Mouse (Mus musculus) kidney, adult 8-10 months (tissue): ENCODE measurements at regions not wholly inside any gene's neighbourhood (a gene's known extent, or its start where the extent isn't known, plus 50 kb on each side); places are given as distances from the start of the nearest gene placed in this dataset.

Experiments
- DNase-seq, 2 experiments: peaks; one replicate each; pipeline ENCODE4 v3.0.0; 2022

DNA sequence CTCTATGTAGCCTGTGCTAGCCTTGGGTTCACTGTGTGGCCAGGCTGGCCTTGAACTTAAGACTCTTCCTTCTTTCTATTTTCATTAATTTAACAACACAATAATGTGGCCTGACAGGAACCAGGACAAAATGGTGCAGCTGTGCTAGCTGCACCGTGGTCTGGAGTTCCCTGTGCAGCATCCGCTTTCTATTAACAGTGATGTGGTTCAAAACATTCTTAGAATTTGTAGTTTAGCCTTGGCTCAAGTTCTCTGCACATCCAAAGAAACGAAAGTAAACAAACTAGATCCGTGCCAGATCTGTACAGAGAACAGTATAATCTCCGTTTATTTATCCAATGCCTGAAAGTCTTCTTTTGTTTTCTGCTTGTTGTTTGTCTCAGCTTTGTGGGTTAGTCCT is 88.5 kb downstream of the Irx1 start:
- no peak for DNase-seq

DNA sequence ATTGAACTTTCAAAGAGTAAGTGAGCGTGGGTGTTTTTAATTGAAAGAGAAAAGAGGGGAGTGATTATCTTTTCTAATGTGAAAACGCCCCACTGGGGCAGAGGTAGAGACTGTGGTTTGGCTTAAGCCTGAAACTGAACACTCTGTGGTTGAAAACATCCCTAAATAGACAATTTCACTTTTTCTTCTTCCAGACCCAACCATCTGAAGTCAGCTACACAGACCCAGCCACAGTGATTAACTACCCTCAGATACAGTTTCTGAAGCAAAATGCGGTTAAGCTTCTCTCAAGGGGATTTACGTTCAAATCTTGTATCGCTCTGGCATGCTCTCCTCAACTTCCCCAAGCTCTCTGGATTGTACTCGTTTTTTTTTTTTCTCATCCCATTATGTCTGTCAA is 94.8 kb downstream of the Irx1 start:
- no peak for DNase-seq

DNA sequence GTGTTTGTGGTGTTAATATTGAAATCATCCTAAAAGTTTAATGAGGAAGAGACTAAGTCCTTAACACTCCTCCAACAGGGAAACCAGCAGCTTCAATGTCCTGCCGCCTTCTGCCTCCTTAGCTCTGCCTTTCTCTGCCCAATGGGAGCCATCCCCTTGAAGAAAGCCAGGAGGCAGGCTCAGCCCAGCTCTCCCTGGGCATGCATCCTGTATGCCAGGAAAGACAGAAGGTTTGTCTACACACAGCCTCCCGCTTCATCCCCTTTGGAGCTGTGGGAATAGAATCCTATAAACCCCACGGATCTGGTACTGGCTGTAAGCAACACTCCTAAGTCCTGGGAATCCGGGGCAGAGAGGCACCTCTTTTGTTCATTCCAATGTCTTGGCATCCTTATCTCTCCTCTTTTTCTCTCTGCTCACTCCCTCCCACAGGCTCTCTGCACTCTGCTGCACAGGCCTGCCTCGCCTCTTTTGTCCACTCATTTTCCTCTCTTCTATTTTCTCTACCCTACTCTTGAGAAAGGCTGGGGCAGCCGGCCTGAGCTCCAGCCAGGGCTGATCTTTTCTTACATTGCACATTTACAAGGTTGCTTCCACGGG is 110.0 kb downstream of the Irx1 start:
- no peak for DNase-seq

DNA sequence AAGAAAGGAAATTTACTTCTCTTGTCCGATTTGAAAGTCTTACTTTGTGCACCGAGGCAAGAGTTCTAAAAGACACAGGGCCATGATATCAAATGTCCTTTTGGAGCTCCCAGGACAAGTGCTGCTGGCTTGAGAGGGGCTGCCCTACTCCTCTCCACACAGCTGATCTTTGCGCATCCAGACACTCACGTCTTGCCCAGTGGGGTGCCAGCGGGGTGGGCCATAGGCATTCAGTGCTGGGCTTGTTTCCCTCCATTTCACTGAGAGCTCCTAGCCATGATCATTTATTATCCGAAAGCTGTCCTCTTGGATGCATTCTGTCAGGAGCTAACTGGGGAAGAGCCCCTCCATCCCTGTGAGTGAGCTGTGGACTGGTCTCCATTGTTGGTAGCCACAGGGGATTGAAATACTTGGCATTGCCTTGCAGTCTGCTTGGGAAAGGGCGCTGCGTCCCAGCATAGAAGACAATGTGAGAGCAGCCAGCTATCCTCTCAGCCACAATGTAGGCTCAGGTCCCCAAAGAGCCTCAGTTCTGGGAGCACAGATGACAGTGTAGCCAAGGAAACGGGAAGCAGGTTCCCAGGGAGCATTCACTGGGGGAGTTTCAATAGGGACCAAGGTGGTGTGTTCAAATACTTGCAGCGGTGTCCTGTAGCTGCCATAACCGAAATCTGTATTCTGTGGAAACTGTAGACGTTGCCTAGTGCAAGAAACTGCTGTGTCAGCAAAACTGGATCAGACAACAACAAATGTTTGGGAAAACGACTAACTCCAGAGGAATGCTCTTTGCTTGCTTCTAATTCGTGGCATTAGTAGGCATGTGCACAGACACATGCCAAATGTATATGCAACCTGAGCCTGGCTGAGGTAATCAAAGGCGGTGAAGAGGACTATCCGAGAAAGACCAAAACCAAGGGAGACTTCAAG is 159.2 kb downstream of the Irx1 start:
- DNase-seq, result no peak

DNA sequence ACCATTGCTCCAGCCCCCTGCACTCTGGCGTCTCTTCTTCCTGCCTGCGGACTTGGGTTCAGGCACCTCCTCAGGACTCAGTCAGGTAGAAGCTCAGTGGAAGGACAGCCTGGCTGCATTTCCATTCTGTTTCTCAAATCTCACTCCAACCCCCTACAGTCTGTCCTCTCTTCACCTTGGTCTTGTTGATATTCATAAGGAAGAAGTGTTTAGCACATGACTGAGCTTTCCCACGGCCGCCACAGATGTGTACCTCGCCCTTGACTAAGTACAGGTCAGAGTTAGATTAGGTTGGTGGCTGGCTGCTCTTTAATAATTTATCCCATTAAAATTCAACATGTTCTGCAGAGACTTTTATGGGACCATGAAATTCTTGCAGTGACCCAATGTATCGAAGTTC is 165.2 kb downstream of the Irx1 start:
- peak; percentile 33 to 74 for DNase-seq

DNA sequence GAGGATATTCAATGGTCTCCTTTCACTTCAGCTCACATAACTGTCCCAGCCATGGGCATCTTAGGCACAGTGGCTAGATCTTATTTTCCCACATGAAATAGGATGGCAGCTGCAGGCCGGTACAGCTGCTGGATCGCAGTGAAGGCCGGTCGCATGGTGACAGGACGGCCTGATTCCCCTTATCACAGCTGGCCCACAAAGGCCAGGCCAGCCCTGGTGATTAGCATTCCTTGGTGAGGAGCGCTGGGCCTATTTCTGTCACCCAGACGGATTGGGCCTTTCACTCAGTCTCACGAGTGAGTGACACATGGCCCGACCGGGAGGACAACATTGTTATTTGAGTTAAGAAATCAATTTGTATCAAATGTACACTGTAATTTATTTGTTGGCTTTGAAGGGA is 178.8 kb downstream of the Irx1 start:
- no peak for DNase-seq

DNA sequence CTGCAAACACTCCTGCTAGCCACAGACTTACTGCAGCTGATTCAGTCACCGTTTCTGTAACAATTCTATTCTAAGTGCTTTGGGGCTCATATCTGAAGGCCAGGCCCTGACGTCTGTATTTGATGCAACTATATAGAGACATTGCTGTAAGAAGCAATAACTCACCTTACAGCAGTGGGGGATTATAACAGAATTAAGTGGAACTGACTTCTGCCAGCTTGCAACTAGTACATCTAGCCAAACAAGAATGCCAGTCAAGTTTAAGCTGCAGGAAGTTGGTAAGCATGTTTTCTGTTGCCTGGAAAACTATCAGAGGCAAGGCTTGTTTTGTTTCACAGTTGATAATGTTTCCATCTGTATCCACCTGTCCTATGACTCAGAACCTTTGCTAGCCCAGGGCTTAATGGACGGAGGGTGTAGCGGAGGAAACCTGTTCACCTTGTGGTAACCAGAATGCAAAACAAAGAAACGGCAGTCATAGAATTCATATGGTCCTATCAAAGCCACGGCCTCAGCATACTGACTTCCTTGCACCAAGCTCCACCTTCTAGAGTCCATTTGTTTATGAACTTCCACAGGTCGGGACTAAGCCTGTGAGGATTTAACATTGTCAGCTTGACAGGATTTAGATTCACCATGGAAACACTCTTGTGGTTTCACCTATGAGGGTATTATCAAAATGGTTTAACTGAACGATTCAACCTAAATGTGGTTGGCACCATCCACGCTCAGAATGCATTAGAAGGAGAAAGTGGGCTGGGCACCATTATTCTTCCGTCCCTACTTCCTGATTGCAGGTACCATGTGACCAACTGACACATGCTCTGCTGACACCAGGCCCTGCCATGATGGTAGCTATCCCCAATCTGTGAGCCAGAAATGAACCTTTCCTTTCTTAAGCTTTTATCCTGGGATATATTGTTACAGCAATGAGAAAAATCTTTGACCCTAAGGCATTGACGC is 216.2 kb downstream of the Irx1 start:
- no peak for DNase-seq

DNA sequence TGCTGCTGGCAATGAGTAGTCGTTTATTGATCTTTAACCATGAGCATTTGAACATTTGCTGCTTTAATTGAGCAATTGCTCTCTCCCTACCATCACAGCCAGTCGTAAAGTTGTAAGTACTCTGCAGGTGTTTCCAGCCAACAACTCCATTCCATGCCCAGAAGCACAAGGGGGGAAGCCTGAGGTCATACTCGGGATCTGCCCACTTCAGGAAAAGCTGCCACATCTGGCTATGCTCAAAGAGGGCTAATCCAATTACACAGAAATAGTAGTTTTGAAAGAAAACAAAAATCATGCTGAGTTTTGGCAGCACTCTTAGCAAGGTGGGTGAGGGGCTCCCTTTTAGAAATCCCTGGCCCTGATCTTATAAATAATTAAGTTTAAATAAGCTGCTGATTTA is 217.0 kb downstream of the Irx1 start:
- DNase-seq, result no peak

DNA sequence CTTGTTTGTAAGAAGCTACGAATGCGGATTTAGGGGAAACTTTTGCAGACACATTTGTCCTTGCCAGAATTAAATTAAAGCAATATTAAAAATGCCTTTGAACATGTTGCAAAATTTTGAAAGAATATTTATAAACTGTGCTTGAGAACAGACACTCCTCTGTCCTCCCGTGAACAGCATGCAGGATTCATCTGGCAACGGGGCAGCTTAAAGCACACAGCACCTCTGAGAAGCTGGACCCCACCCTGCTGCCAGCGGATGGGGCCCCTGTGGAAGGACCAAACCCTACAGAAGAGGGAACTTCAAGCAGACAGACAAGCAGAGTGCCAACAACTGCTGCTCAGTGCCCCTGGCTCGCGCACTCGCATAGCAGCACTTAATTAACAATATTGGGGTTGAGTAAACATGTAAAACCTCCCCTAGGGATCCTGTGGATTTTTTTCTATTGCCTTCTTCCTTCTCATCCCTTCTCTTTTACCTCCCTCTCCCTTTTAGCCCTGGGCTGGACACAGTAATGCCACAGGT is 226.6 kb downstream of the Irx1 start:
- no peak for DNase-seq

DNA sequence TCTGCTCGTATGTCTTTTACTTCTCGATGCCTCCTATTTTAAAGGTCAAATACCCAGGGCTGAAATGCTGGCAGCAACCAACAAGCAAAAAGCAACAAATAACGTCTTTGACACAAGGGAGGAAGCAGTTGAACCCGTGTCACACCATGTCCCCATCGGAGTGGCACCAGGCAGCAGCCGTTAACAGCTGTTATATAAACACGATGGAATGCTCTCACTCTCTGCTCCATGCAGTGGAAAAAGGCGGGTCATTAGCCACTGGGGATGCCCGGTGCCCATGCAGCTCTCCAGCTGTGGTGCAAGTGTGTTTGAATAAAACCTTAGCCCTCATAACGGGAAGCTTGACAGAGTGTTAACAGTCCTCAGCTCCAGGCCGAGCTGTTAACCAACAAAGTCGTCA is 229.3 kb downstream of the Irx1 start:
- peak; percentile 14 to 54 for DNase-seq

DNA sequence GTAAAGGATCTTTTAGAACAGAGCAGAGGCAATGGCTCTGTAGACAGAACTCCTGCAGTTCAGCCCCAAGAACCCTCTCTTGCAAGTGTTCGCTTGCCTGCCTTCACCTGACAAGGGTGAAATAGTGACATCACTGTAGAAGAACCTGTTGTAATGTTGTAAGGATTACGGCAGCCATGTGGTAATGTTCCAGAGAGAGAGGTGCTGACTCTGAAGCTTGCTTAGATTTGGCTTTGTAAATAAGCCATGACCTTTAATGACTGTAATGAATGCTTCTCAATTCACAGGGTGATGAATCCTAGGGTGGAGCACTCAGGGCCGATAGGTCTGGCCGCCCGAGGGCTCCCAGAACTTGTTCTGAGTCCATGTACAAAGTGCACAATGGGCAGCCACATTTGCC is 230.2 kb downstream of the Irx1 start:
- no peak for DNase-seq

DNA sequence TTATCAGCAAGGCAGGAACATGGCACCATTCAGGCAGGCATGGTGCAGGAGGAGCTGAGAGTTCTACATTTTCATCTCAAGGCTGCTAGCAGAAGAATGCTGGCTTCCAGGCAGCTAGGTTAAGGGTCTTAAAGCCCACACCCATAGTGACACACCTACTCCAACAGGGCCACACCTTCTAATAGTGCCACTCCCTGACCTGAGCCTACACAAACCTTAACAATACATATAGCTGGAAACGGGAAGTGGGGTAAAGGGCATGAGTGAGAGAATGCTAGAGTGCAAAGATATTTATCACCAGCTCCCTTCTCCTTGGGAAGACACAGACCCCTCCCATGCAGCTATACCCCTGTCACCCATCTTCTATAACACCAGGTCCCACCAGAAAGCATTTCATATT is 230.6 kb downstream of the Irx1 start:
- DNase-seq, result no peak

DNA sequence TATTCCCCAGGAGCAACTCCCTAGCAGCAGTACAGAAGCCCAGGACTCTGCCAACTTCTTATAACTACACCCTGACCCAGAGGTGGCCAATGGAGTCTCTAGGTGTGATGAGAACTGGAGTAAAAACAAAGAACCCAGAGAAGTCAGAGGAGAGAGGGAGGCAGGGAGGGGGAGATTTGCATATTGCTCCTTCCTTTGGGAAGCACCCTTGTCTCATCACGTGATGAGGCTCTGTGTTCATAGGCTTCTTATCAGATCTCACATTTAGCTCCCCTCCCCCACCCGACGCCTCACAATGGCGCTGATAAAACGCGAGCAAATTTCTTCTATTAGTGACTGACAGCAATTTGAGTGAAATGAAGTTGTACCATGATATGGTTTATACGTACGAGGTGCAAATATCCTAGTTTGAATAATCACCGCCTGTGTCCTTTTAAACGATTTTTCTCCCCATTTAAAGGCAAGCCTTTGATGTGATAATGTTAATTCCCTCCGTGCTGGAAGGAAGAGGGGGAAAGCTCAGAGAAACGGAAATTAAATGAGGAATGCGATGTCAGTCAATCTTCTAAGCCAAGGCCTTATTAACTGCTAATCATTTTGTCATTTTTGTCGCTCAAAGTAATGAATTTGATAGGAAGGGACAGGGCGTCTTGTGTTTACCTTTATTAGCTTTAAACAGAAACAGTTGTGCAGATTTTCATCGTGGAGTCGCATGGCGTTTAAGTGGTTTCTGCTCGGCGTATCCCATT is 273.3 kb downstream of the Irx1 start:
- DNase-seq, result no peak

DNA sequence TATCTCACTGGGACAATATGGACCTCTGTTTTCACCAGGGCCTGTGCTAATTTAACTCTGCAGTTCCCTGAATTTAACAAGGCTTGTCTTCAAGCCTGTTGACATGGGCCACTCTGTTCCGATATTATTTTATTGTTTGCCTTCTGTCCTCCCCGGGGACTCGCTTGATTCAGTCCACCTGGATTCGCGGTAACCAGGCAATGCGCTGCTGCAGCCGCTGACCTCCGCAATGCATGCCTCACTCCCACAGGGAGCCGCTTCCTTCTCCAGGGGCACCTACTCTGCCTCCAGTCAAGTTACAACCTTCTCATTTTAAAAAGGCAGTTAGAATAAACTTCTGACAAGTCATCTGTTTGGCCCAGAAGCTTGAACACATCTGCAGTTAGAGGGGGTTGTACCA is 274.3 kb downstream of the Irx1 start:
- no peak for DNase-seq

DNA sequence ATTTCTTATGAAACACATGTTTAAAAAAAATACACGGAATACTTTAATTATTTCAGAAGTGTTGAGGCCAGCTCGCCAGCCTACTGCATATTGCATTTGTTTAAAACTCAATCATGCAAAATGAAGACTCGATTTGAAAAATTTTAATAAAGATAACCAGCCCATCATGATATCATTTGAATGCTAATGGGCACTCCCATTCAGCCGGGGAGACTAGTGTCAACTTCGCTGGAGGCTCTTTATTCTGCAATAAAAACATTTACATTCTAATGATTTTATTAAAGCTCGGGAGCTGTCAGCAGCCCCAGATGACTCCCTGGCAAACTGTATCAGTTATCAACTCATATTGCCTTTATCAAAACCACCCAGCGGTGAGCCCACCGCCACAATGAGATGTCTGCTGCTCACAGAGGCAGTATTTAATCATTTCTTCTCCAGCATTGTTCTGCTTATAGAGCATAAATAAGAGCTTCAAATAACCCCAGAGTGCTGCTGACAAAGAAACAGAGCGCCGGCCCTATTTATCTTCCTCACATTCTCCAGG is 287.4 kb downstream of the Irx1 start:
- no peak for DNase-seq

DNA sequence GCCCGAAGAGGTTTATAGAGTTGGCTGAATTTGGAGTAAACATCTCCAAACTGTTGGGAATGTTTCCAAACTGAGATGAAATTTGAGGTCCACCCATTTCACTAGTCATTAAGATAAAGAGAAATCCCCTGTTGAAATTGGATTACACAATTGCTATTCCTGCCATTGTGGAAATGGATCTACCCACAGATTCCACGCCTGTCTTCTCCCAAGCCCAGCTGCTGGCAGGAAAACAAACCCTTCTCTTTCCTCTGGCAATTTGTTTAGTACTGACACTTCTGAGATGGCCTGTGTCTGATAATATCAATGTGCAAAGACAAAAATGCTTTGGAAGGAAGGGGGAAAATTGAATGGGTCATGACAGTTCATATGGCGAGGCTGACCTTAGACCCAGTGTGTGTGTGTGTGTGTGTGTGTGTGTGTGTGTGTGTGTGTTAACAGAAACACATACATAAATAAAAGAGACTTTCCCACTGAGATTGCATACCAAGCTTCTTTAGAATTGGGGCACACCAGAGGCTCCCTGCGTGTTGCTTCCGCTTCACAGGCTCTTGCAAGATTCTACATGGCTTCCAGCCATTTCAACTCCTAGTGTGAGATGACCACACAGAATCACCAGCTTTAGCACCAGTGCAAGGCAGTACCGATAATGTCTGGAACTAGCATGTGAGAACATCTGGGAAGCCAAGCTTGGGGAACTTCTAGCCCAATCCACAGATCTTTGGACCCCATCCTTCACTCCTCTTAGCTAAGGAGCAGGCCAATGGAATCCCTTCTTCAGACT is 293.4 kb downstream of the Irx1 start:
- DNase-seq, result no peak

DNA sequence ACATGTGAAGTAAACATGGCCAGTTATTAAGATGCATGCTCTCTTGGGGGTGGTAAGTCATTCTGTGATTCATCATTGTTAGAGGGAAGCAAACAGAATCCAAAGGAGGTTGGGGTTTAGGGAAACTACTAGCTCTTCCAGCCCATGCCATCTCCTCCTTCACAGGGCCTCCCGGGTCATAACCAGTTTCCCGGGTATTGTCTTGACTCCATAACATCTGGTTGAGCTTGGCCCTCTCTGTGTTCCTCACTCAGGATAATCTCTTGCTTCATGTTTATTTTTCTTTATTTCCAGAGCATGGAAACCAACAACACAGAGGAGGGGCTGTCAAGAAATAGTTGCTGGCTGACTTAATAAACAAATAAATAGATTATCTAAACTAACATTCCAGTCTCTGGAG is 295.3 kb downstream of the Irx1 start:
- DNase-seq, result no peak

DNA sequence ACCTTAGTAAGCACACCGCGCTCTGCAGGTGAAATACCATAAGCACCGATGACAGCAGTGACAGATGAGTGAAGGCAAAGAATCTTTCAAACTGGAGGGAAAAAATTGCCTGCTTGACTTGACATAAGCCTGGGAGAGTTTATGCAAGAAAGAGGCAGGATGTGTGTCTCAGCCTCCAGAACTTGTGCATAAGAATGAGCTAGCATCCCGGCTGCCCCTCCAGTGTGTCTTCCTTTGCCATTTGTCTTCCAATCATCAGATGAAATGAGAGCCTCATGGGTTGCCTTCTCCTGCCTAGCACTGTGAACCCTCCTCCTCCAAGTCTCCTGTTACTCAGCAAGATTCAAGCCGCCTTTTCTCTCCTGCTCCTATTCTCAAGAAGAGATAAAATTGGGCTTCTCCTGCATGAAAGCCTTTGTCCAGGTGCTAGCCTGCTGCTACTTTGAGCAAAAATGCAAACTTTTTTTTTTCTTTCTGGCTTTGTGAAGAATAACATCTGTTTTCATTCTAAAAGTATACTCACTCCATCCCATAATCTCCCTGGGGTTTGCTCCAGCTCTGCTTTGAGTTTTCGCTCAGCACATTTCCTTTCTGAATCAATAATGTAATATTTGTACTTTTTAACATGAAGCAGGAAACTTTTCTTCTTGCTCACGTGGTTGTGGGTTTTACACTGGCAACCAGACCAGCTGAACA is 298.2 kb downstream of the Irx1 start:
- DNase-seq, result no peak

DNA sequence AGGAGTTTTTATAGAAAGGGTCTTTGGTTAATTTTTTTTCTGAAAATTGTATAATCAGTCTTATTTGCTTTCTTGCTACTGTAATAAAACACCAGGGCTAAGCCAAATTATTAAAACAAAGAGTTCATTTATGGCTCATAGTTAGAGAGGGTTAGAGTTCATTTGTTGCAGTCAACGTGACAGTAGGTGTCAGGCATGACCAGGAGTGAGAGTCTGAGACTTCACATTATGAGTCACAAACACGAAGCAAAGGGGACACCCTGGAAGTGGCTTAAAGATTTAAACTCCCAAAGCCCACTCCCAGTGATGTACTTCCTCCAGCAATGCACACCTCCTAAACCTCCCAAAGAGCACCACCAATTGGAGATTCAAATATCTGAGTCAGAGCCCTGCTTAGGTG is 305.6 kb downstream of the Irx1 start:
- no peak for DNase-seq

DNA sequence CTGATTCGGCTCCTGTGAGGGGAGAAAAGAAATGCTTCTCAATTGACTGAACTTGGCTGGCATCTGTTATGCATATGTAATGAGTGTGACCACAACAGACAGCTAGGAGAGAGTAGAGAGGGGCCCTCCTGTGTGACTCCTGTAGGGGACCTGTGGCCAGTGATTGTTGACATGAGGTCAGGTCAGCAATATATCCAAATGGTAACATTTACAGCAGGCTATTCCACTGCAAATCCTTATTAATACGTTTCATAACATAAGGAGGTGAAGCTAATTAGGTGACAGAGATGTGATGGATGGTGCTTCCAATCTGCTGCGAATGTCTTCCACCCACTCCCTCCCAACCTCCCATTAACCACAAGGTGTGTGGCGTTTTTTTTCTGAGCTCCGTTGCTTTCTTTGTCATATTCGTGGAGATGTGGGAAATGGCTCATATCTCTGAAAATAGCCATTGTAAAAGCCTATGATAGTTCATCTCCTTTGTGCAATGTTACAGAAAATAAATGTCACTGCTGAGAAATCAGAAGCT is 309.5 kb downstream of the Irx1 start:
- DNase-seq, result no peak
